In genomic region chr7:28859953-28860352, GRCm38 (mm10) we compare ENCODE assay signal across 18 mouse cellular contexts. TPM values are rescaled to one million over a fixed set of nuclear protein-coding genes. Genes with fewer than 3 reads are reported as not detected.
"Had no signal": no experiment of that assay in that cellular context is flagged by ENCODE, and none has a peak within 500 bp of the region (broad histone marks: within the 10 kb centered on the region; RNA-seq: fewer than 3 reads in every experiment).

No protein-coding gene starts in this region.

- H3K9me3 ChIP-seq: liver, embryonic 15.5 days; midbrain, embryonic 13.5 days; neural tube, embryonic 13.5 days had no signal

- DNase-seq: liver, embryonic 13.5 days; lung, adult 18-20 months; lung, embryonic 14.5 days; lung, postnatal 10 days; lung, postnatal 36 days; right cerebral cortex, postnatal 14 days; thymus, adult 18-20 months; thymus, postnatal 14 days; thymus, postnatal 36 days had no signal

- H3K36me3 ChIP-seq: liver, embryonic 13.5 days; liver, embryonic 15.5 days; midbrain, embryonic 13.5 days; neural tube, embryonic 13.5 days had no signal

- H3K9ac ChIP-seq: liver, embryonic 13.5 days; liver, embryonic 15.5 days; lung, embryonic 14.5 days; midbrain, embryonic 13.5 days; neural tube, embryonic 13.5 days had no signal

- H3K27ac ChIP-seq: liver, embryonic 13.5 days; liver, embryonic 15.5 days; macrophage; midbrain, embryonic 13.5 days; neural tube, embryonic 13.5 days had no signal

- ATAC-seq: midbrain, embryonic 13.5 days; midbrain, embryonic 16.5 days had no signal

- H3K4me2 ChIP-seq: liver, embryonic 13.5 days; liver, embryonic 15.5 days; lung, embryonic 14.5 days; midbrain, embryonic 11.5 days; midbrain, embryonic 13.5 days; neural tube, embryonic 13.5 days had no signal

- H3K27me3 ChIP-seq: liver, embryonic 13.5 days; liver, embryonic 15.5 days; midbrain, embryonic 13.5 days; neural tube, embryonic 13.5 days had no signal

- H3K4me3 ChIP-seq: liver, embryonic 13.5 days; liver, embryonic 15.5 days; megakaryocyte, embryonic 14.5 days; midbrain, embryonic 13.5 days; myocyte; neural tube, embryonic 13.5 days had no signal

RNA-seq across cellular contexts. Expression of gene Lgals7, which starts 3.7 kb away (rescaled TPM):
- polyA plus RNA-seq: liver, adult 2 months; macrophage had no signal
